17 mouse cellular contexts compared by ENCODE assay signal in genomic region chr13:103642542-103643375, GRCm38 (mm10).
A peak's percentile ranks its signal among the peaks of the same experiment; 100 is the strongest.
DNase-seq lines count a peak whose midpoint lies in the region.
"Had no signal": no experiment of that assay in that cellular context is flagged by ENCODE, and none has a peak within 500 bp of the region (broad histone marks: within the 10 kb centered on the region; RNA-seq: fewer than 3 reads in every experiment).

No protein-coding gene starts in this region.

- DNase-seq in adrenal gland, adult 2 months = peak; percentile 51
- DNase-seq in adrenal gland, adult 8-10 months = no peak
- DNase-seq in heart, adult 11 months = peak; percentile 78
- DNase-seq in heart, postnatal 25 days (ENCODE audit: low spot score) = no peak
- peak; percentile 11 for DNase-seq in retina, postnatal 1 day
- no peak for DNase-seq in retina, embryonic 14.5 days (ENCODE audit: low spot score)
- DNase-seq in gastrocnemius, adult 18-20 months (ENCODE audit: low spot score) = no peak
- DNase-seq: cerebellum, adult 11-12 months; cerebellum, postnatal 36 days; gastrocnemius, adult 2 months; gastrocnemius, postnatal 36 days; heart, postnatal 36 days; kidney, postnatal 25 days; lung, embryonic 14.5 days; lung, postnatal 14 days; right cerebral cortex, postnatal 14 days; thymus, postnatal 14 days had no signal

- intact Hi-C loops in heart, postnatal 25 days (cut with DNase I) = loop anchor here (5.0 kb wide), 1 partner anchor 310 kb away; the partner anchor contains the start of gene Mast4

Comparison
In these comparisons a context has a peak if more than half of its experiments do, and no peak if none do; other contexts are left out.
1. DNase-seq: peak in adrenal gland, adult 2 months (single experiment), heart, adult 11 months (single experiment) and retina, postnatal 1 day (single experiment); none in adrenal gland, adult 8-10 months (single experiment), heart, postnatal 25 days (single experiment), retina, embryonic 14.5 days (single experiment) and gastrocnemius, adult 18-20 months (single experiment).